Mouse (Mus musculus) heart, embryonic 11.5 days (tissue): ENCODE data around the gene Rfk. TPM values are rescaled to one million over a fixed set of nuclear protein-coding genes. Genes with fewer than 3 reads are reported as not detected.
A peak's percentile ranks its signal among the peaks of the same experiment; 100 is the strongest.

Experiments
- ATAC-seq: fragments of 200-750 bp; cut with Nextera tagmentation; replicated peaks from 2 replicates; pipeline ENCODE4 v1.8.0; 2017; ENCODE audit warnings: moderate library complexity; ENCODE audit not compliant: insufficient number of reproducible peaks, low FRiP score, low TSS enrichment
- H3K27ac ChIP-seq: fragments of 300-500 bp; sonication (generic); 2 replicates; pipeline ENCODE4 v1.5.1; 2014; ENCODE audit warnings: mild to moderate bottlenecking, low read depth, low read length
- H3K27me3 ChIP-seq: fragments of 300-500 bp; sonication (generic); 2 replicates; pipeline ENCODE4 v1.6.1; 2014; ENCODE audit warnings: mild to moderate bottlenecking, low read length, mixed read lengths; ENCODE audit not compliant: control insufficient read depth, insufficient read depth
- H3K36me3 ChIP-seq: fragments of 300-500 bp; sonication (generic); 2 replicates; pipeline ENCODE4 v1.6.1; 2014; ENCODE audit warnings: mild to moderate bottlenecking, low read length, moderate library complexity, mixed read lengths; ENCODE audit not compliant: control insufficient read depth, insufficient read depth
- H3K4me1 ChIP-seq: fragments of 300-500 bp; sonication (generic); 2 replicates; pipeline ENCODE4 v1.6.1; 2014; ENCODE audit warnings: low read length; ENCODE audit not compliant: control insufficient read depth, insufficient read depth
- H3K4me2 ChIP-seq: fragments of 300-500 bp; sonication (generic); 2 replicates; pipeline ENCODE4 v1.6.1; 2014; ENCODE audit warnings: mild to moderate bottlenecking, moderate library complexity
- H3K4me3 ChIP-seq: fragments of 300-500 bp; sonication (generic); 2 replicates; pipeline ENCODE4 v1.5.1; 2014; ENCODE audit warnings: low read depth, low read length
- H3K9ac ChIP-seq: fragments of 300-500 bp; sonication (generic); 2 replicates; pipeline ENCODE4 v1.6.1; 2014; ENCODE audit warnings: mild to moderate bottlenecking, low read depth, low read length, moderate library complexity
- H3K9me3 ChIP-seq: fragments of 300-500 bp; sonication (generic); replicated peaks from 2 replicates; pipeline ENCODE4 v1.6.1; 2016; ENCODE audit warnings: low read length; ENCODE audit not compliant: control insufficient read depth
- WGBS: fragments of 180-500 bp; shearing (Covaris S2); extraction: QIAGEN DNeasy Blood & Tissue Kit; methylation state at CpG from one replicate; pipeline ENCODE4 v1.1.7; 2014; ENCODE audit not compliant: insufficient replicate concordance; 5-methylcytosine and 5-hydroxymethylcytosine counted together
- polyA plus RNA-seq: library from polyadenylated mRNA; unstranded; fragments of >200 nt; fragmentation: Nextera tagmentation; extraction: Ambion mirVana; gene quantifications from 2 replicates; pipeline ENCODE4 v1.2.1, GENCODE M21; 2014

Gene Rfk
- polyA plus RNA-seq, 1 experiment from 2014 or later = 61.3 TPM

DNA sequence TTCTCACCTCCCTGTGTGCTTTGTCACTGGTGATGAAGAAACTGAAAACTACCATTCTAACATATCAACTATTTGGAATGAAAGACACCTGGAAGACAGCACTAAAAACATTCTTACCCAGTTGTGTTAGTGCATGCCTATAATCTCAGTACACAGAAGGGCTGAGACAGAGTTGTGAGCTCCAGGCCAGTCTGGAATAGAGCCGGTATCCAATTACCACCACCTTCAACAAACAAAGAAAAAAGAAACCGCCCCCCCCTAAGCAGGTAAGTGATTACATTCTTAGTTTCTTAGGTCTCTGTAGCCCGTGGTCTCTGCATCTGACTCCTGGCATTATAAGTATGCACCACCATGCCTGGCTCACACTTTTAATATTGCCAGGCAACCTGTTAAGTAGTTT is 977 bp upstream of the Rfk start:
- 16% methylated on average over 3 of the region's 3 CpGs for WGBS
- H3K9ac ChIP-seq = no peak overlapping the region
- H3K27ac ChIP-seq = no peak overlapping the region
- peaks cover 6% of the 10 kb centered on the region; the same call in 1 of the 2 replicates for H3K27me3 ChIP-seq
- H3K4me3 ChIP-seq = no peak overlapping the region
- H3K36me3 ChIP-seq = no peaks in the 10 kb centered on the region
- peaks cover 3% of the 10 kb centered on the region; the same call in 1 of the 2 replicates for H3K4me1 ChIP-seq
- peak overlapping the region; percentile 70 for H3K4me2 ChIP-seq
- H3K9me3 ChIP-seq = no peaks in the 10 kb centered on the region
- ATAC-seq = no peak

- H3K4me1 ChIP-seq = peaks cover 3% of the 10 kb centered on the region; the same call in 1 of the 2 replicates
- H3K9ac ChIP-seq = no peak overlapping the region
- no peak overlapping the region for H3K4me3 ChIP-seq
- H3K36me3 ChIP-seq = peaks cover 8% of the 10 kb centered on the region
- peaks cover 1% of the 10 kb centered on the region; the same call in 1 of the 2 replicates for H3K27me3 ChIP-seq
- WGBS = 63% methylated on average over 4 of the region's 4 CpGs
- no peak overlapping the region for H3K4me2 ChIP-seq
- ATAC-seq = no peak
- H3K27ac ChIP-seq = no peak overlapping the region; the same call in 1 of the 2 replicates
- H3K9me3 ChIP-seq = no peaks in the 10 kb centered on the region
These were observed 3.0 kb downstream of the Rfk start for GRCm38 (mm10) chr19:17396802-17397201.

DNA sequence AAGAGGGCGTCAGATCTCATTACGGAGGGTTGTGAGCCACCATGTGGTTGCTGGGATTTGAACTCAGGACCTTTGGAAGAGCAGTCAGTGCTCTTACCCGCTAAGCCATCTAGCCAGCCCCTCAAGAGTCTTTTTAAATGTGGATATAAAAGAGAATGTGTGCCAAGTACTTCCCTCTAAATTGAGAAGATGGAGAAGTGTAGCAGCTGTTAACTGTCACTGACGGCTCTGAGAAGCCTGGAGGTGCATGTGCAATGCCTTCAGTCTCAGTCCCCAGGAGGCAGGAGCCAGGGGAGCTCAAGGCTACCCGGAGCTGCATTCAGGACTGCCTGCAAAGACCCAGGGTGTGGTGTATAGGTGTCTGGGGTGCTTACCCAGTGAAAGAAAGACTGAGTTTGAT is 4.1 kb downstream of the Rfk start:
- Histone ChIP-seq H3K4me1 (peaks cover 3% of the 10 kb centered on the region; the same call in 1 of the 2 replicates), H3K4me2 (no peak overlapping the region), H3K27ac (no peak overlapping the region), H3K36me3 (peaks cover 8% of the 10 kb centered on the region), H3K4me3 (no peak overlapping the region), H3K9ac (no peak overlapping the region), H3K9me3 (no peaks in the 10 kb centered on the region), H3K27me3 (no peaks in the 10 kb centered on the region)
- 65% methylated on average over 5 of the region's 5 CpGs for WGBS
- no peak for ATAC-seq

- Histone ChIP-seq H3K36me3 (peaks cover 8% of the 10 kb centered on the region), H3K4me3 (no peak overlapping the region), H3K9ac (no peak overlapping the region), H3K9me3 (no peaks in the 10 kb centered on the region), H3K4me2 (no peak overlapping the region), H3K27ac (no peak overlapping the region), H3K27me3 (no peaks in the 10 kb centered on the region), H3K4me1 (no peaks in the 10 kb centered on the region)
- WGBS = 82% methylated on average over 4 of the region's 4 CpGs
- no peak for ATAC-seq
These were observed 6.1 kb downstream of the Rfk start for GRCm38 (mm10) chr19:17399965-17400364.

DNA sequence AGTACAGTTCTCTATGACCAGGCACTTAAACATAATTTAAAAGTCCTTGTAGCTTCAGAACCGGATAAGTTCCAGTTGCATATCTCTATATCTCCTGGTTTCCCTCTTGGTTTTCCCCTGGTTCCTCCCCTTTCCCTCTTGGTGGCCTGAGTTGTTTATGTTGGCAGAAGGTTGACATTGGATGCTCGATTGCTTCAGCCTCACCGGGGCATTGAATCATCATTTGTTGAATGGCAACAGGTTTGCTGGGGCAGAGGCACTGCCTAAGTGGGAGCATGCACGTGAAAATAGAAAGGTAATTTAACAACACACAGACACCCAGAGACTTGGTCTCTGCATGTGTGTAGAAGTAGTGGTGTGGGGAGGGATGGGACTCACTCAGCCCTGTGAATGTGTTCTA is 6.7 kb downstream of the Rfk start:
- ATAC-seq = no peak
- no peak overlapping the region for H3K9ac ChIP-seq
- WGBS = 74% methylated on average over 4 of the region's 4 CpGs
- peaks cover 8% of the 10 kb centered on the region for H3K36me3 ChIP-seq
- H3K4me2 ChIP-seq = no peak overlapping the region
- H3K9me3 ChIP-seq = no peaks in the 10 kb centered on the region
- no peaks in the 10 kb centered on the region for H3K4me1 ChIP-seq
- no peaks in the 10 kb centered on the region for H3K27me3 ChIP-seq
- H3K4me3 ChIP-seq = no peak overlapping the region
- no peak overlapping the region for H3K27ac ChIP-seq

DNA sequence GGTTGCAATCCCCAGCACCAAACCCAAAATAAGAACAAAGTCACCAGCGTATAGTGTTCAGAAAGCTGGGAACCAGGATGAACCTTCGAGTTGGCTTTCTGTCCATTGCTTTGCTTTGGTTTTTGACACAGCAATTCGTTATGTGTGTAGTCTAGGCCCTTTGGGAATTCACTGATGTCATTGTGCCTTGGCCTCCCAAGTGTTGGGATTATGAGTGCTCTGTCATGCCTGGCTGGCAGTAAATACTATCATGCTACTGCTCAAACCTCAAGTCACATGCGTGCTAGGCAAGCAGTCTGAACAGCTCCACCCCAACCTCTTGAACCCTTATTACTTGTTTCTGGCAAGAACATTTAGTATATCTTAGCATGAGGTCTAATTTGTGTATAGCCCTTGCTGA is 9.3 kb downstream of the Rfk start:
- H3K27me3 ChIP-seq = no peaks in the 10 kb centered on the region
- WGBS = 85% methylated on average over 4 of the region's 4 CpGs
- H3K4me3 ChIP-seq = no peak overlapping the region
- H3K36me3 ChIP-seq = peaks cover 8% of the 10 kb centered on the region
- no peak overlapping the region for H3K9ac ChIP-seq
- H3K4me1 ChIP-seq = no peaks in the 10 kb centered on the region
- no peaks in the 10 kb centered on the region; the same call in 1 of the 2 replicates for H3K9me3 ChIP-seq
- H3K4me2 ChIP-seq = no peak overlapping the region
- no peak for ATAC-seq
- no peak overlapping the region for H3K27ac ChIP-seq

- no peak overlapping the region for H3K27ac ChIP-seq
- H3K9me3 ChIP-seq = no peaks in the 10 kb centered on the region; the same call in 1 of the 2 replicates
- H3K4me3 ChIP-seq = no peak overlapping the region
- peak; percentile 57; the same call in 1 of the 2 replicates for ATAC-seq
- no peaks in the 10 kb centered on the region for H3K4me1 ChIP-seq
- no peak overlapping the region for H3K4me2 ChIP-seq
- H3K9ac ChIP-seq = no peak overlapping the region
- 89% methylated on average over 5 of the region's 5 CpGs for WGBS
- H3K36me3 ChIP-seq = no peaks in the 10 kb centered on the region
- H3K27me3 ChIP-seq = no peaks in the 10 kb centered on the region
These were observed 13.0 kb downstream of the Rfk start for GRCm38 (mm10) chr19:17406823-17407222.

- Histone ChIP-seq H3K9ac (no peak overlapping the region), H3K27me3 (no peaks in the 10 kb centered on the region), H3K4me2 (no peak overlapping the region), H3K4me1 (no peaks in the 10 kb centered on the region), H3K27ac (no peak overlapping the region), H3K36me3 (no peaks in the 10 kb centered on the region), H3K4me3 (no peak overlapping the region), H3K9me3 (no peaks in the 10 kb centered on the region; the same call in 1 of the 2 replicates)
- no peak for ATAC-seq
These were observed 14.7 kb downstream of the Rfk start for GRCm38 (mm10) chr19:17408591-17408990.

- no peak overlapping the region for H3K4me3 ChIP-seq
- H3K4me2 ChIP-seq = no peak overlapping the region
- H3K27ac ChIP-seq = no peak overlapping the region
- 64% methylated on average over 3 of the region's 3 CpGs for WGBS
- H3K4me1 ChIP-seq = no peaks in the 10 kb centered on the region
- H3K9me3 ChIP-seq = no peaks in the 10 kb centered on the region; the same call in 1 of the 2 replicates
- H3K27me3 ChIP-seq = no peaks in the 10 kb centered on the region
- H3K9ac ChIP-seq = no peak overlapping the region
- no peaks in the 10 kb centered on the region for H3K36me3 ChIP-seq
- no peak for ATAC-seq
These were observed 15.5 kb downstream of the Rfk start for GRCm38 (mm10) chr19:17409351-17409750.
